Mouse (Mus musculus): ENCODE measurements around the gene Gm7168.
"Not testable (repeated sequence)": the region's sequence is repeated elsewhere in the genome, so short reads cannot be mapped to it uniquely, and the experiment has no call there.

Gene Gm7168

GRCm38 (mm10) chr17:13948073-13948472, at the start of gene Gm7168:
TSS of gene Gm7168 (plus strand) at chr17:13948373.
- in situ Hi-C loops (cut with MboI), result not testable (repeated sequence)

GRCm38 (mm10) chr17:13898838-13899237, 49.3 kb upstream of the Gm7168 start:
- in situ Hi-C loops (cut with MboI), result no loop called here

DNA sequence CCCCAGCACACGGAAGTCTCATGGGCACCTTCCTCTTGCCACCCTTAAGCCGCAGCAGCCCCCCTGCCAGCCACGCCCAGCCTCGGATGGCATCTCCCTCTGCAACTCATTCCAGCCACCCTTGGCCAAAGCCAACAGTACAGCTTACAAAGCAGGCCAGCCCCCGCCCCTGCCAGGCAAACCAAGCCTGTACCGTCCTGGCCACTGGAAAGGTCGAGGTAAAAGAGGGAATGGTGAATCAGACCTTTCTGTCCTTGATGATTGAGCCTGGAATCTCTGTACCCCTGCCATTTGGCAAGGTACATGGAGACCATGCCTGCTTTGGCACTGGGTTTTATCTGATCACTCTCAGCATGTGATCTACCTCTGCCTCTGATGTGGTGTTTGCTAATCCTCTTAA, 48.9 kb upstream of the Gm7168 start:
- in situ Hi-C loops (cut with MboI), result no loop called here

GRCm38 (mm10) chr17:13903793-13904192, 44.4 kb upstream of the Gm7168 start:
- in situ Hi-C loops (cut with MboI), result no loop called here

GRCm38 (mm10) chr17:13907082-13907481, 41.1 kb upstream of the Gm7168 start:
- in situ Hi-C loops (cut with MboI), result no loop called here

GRCm38 (mm10) chr17:13907681-13908080, 40.5 kb upstream of the Gm7168 start:
- in situ Hi-C loops (cut with MboI), result no loop called here

- in situ Hi-C loops (cut with MboI), result no loop called here
Observed at GRCm38 (mm10) chr17:13913951-13914350, 34.2 kb upstream of the Gm7168 start.

DNA sequence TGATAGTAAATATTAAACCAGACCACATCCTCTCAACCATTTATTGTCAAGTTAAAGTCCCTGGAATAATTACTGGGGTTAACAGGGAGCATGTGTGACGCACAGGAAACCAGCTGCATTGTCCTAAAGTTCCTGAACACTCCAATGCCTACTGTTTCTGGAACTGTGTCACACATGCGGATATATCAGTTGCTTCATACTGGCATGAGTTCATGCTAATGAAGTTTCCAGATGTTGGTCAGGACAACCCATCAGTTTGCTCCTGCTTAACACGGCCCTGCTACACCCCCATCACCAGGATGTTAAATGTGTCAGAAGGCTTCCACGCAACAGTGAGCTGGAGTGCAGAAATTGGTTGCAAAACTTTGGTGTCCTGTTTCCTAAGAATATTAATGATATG, 33.6 kb upstream of the Gm7168 start:
- in situ Hi-C loops (cut with MboI), result no loop called here

DNA sequence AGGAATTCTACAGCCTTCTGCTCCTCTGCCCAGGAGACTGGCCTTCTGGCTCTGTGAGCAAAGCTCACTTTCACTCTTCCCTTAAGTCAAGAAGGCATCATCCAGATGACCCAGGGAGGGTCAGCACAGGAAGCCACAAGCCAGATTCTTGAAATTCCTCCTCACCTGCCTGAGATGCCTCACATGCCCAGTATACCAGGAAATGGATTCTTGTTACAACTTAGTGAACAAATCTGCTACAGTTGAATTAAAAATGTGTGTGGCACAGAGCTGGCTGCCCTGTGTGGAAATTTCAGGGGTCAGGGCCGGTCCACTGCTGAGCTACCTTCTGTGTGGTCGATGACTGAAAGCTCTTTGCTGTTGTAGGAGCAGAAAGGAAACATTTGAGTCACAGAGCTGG, 27.4 kb upstream of the Gm7168 start:
- in situ Hi-C loops (cut with MboI), result no loop called here

DNA sequence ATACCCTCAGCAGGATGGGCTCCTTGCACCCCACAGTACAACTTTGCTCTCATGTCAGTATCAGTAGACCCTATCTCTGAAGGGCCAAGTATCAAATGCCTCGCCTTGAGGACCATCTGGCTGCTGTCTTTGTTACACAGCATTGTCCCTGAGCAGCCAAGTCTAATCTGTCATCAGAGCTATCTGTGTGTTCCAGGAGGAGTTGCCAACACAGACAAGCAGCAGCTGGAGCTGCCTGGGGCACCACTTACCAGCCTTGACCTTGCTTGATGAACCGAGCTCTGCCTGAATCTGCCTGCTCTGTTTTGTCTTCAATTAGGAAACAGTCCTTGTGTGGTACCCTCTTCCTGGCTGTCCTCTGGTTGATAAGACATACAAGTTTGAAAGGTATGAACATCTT, 24.8 kb upstream of the Gm7168 start:
- in situ Hi-C loops (cut with MboI), result no loop called here

DNA sequence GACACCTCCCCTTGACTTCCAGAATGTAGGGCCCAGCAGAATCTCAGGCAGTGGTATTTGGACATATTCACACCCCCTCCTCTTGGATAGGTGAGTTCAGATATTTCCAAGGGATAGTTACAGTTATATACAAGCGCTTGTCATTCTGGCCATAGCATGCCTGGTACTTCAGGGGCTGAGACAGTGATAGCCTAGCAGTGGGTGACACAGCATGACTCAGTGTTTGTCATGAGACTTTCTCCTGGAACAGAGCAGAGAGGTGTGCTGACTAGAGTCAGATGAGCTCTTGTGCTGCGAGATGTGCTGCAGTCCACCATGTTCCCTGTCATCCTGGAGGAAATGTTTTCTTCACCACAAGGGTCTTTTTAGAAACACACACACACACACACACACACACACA, 23.6 kb upstream of the Gm7168 start:
- in situ Hi-C loops (cut with MboI), result no loop called here

- in situ Hi-C loops (cut with MboI), result no loop called here
Observed at GRCm38 (mm10) chr17:13925931-13926330, 22.2 kb upstream of the Gm7168 start.

DNA sequence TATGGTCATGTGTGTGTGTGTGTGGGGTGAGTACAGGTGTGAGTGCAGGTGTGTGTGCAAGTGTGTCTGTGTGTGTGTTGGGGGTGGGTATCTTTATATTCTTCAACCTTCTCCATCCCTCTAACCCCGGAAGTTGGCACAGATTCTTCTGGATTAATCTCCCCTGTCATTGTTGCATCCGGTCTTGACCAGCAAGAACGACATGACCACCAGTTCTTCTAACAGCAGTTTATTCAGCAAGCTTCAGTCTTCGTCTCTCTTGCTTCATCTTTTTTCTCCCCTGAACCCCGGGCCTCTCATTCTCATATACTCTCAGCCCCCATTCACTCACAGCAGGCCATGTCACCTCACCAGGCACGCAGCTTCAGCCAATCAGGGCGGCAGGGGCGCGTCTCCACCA, 17.8 kb upstream of the Gm7168 start:
- in situ Hi-C loops (cut with MboI), result no loop called here

DNA sequence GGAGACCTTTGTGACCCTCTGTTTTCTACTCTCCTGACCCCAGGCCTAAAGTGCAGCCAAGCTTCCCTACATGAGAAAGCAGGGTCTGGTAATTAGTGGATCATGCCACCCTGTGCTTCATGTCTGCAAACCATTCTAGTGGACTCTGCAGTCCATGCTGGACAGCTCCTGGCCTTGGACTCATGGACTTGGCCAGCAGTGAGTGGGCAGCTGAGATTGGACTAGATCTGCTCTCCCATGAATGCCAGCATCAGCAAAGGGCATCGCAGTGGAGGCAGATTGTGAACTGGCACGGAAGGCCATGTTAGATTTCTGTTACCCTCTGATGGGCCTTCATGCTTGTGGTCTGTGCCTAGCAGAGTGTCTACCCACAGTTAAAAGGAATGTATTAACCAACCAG, 12.8 kb upstream of the Gm7168 start:
- in situ Hi-C loops (cut with MboI), result not testable (repeated sequence)

DNA sequence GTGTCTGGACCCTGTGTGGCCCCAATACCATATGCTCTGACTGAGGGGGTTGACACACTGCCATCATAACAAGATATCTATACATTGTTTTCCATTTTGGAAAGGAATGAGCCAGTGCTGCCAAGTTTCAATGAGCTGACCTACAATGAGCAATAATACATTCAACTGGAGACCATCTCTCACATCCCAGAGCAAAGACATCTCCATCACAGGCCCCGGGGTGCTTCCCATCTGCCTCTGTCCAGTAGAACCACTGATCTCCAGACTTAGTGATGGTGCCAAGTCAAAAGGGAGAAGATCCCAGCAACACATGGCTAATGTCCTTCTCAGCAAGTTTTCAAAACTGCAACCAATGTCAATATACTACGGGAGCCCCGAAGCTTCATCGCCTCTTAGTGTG, 10.4 kb upstream of the Gm7168 start:
- in situ Hi-C loops (cut with MboI), result no loop called here

GRCm38 (mm10) chr17:13938652-13939051, 9.5 kb upstream of the Gm7168 start:
- in situ Hi-C loops (cut with MboI), result no loop called here

- in situ Hi-C loops (cut with MboI), result not testable (repeated sequence)
Observed at GRCm38 (mm10) chr17:13939231-13939630, 8.9 kb upstream of the Gm7168 start.

DNA sequence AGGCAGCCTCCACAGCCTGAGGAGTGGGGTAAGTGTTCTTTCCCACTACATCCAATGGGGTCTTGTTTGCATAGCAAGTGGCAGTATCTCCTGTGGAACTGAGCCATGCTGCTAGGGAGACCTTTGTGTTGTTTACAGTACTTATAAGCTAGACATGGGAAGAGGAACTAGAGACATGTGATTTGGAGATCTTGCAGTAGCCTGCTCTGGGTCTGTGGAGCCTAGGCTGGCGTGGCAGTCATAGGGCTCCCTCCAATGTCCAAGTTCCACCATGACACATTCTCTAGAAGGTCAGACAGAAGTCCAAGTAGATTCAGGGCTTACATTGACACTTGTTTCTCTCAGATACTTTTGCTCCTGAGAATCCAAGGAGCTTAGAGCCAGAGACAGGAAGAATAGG, 7.7 kb upstream of the Gm7168 start:
- in situ Hi-C loops (cut with MboI), result no loop called here

GRCm38 (mm10) chr17:13951570-13951969, 3.4 kb downstream of the Gm7168 start:
- in situ Hi-C loops (cut with MboI), result not testable (repeated sequence)

- in situ Hi-C loops (cut with MboI), result not testable (repeated sequence)
Observed at GRCm38 (mm10) chr17:13958129-13958528, 10.0 kb downstream of the Gm7168 start.

DNA sequence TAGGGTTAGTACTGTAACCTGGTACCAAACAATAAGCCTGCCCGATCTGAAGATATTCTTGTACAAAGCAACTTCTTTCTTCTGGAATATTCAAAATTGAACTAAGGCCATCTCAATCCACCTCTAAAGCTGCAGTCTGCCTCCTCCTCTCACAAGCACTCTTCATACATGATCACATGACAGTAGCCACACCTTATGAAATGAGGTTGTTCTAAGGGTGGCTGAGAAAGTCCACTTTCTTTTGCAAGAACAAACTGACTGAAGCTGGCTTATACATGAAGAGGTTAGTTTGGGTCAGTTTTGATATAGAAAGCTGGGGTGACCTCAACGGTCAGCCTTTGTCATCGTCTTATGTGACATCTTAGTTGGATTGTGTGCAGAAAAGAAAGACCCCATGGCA, 14.1 kb downstream of the Gm7168 start:
- in situ Hi-C loops (cut with MboI), result not testable (repeated sequence)

GRCm38 (mm10) chr17:13965048-13965447, 16.9 kb downstream of the Gm7168 start:
- in situ Hi-C loops (cut with MboI), result not testable (repeated sequence)

GRCm38 (mm10) chr17:13969917-13970316, 21.7 kb downstream of the Gm7168 start:
- in situ Hi-C loops (cut with MboI), result not testable (repeated sequence)

GRCm38 (mm10) chr17:13970796-13971195, 22.6 kb downstream of the Gm7168 start:
- in situ Hi-C loops (cut with MboI), result not testable (repeated sequence)

GRCm38 (mm10) chr17:13987690-13988089, 39.5 kb downstream of the Gm7168 start:
- in situ Hi-C loops (cut with MboI), result no loop called here

All from mature B cell (primary cell).